Mouse (Mus musculus) C2C12 (cell line): ENCODE results near the gene Arhgap31. TPM values are rescaled to one million over a fixed set of nuclear protein-coding genes. Genes with fewer than 3 reads are reported as not detected.

Source experiments
- H3K27me3 ChIP-seq: one replicate; pipeline ENCODE4 v1.6.1; 2011; ENCODE audit not compliant: control insufficient read depth, insufficient read depth, insufficient read length
- H3K36me3 ChIP-seq: one replicate; pipeline ENCODE4 v1.6.1; 2011; ENCODE audit not compliant: control insufficient read depth, insufficient read depth
- H3K4me3 ChIP-seq: one replicate; pipeline ENCODE4 v1.5.1; 2011; ENCODE audit warnings: mild to moderate bottlenecking, control low read depth; ENCODE audit not compliant: poor library complexity, insufficient read depth, severe bottlenecking
- H3K79me2 ChIP-seq: one replicate; pipeline ENCODE4 v1.6.1; 2011; ENCODE audit not compliant: control insufficient read depth, insufficient read depth
- H3K79me3 ChIP-seq: one replicate; pipeline ENCODE4 v1.6.1; 2011; ENCODE audit warnings: low read depth, control low read depth
- H3ac ChIP-seq: one replicate; pipeline ENCODE3; 2011; ENCODE audit warnings: low read depth; ENCODE audit not compliant: control insufficient read depth, insufficient read length
- CEBPB ChIP-seq: IDR thresholded peaks from one replicate; pipeline ENCODE4 v1.6.1; 2011; ENCODE audit warnings: low read depth, mild to moderate bottlenecking, control low read depth, moderate library complexity
- CTCF ChIP-seq: IDR thresholded peaks from one replicate; pipeline ENCODE4 v1.5.1; 2011; ENCODE audit not compliant: control insufficient read depth, insufficient read depth, insufficient read length
- FOSL1 ChIP-seq: IDR thresholded peaks from one replicate; pipeline ENCODE4 v1.8.0; 2011; ENCODE audit warnings: mild to moderate bottlenecking, low read length; ENCODE audit not compliant: poor library complexity, insufficient read depth, severe bottlenecking
- MAX ChIP-seq: IDR thresholded peaks from one replicate; pipeline ENCODE4 v1.6.1; 2011; ENCODE audit warnings: mild to moderate bottlenecking, control low read depth
- MYOD1 ChIP-seq: IDR thresholded peaks from one replicate; pipeline ENCODE4 v1.6.1; 2011; ENCODE audit warnings: low read depth; ENCODE audit not compliant: control insufficient read depth, insufficient read length
- MYOG ChIP-seq: IDR thresholded peaks from one replicate; pipeline ENCODE4 v1.6.1; 2011; ENCODE audit not compliant: control insufficient read depth, insufficient read length; ENCODE audit errors: extremely low read depth
- USF1 ChIP-seq: IDR thresholded peaks from one replicate; pipeline ENCODE4 v1.6.1; 2011; ENCODE audit warnings: low read depth, mild to moderate bottlenecking, control low read depth, moderate library complexity
- polyA plus RNA-seq: library from polyadenylated mRNA; unstranded; fragments of >200 nt; fragmentation: generic; extraction: Trizol; gene quantifications from one replicate; pipeline ENCODE4 v1.2.1, GENCODE M21; 2012; ENCODE audit warnings: missing spikeins

Gene Arhgap31
- polyA plus RNA-seq, 1 experiment = 15.7 TPM

DNA sequence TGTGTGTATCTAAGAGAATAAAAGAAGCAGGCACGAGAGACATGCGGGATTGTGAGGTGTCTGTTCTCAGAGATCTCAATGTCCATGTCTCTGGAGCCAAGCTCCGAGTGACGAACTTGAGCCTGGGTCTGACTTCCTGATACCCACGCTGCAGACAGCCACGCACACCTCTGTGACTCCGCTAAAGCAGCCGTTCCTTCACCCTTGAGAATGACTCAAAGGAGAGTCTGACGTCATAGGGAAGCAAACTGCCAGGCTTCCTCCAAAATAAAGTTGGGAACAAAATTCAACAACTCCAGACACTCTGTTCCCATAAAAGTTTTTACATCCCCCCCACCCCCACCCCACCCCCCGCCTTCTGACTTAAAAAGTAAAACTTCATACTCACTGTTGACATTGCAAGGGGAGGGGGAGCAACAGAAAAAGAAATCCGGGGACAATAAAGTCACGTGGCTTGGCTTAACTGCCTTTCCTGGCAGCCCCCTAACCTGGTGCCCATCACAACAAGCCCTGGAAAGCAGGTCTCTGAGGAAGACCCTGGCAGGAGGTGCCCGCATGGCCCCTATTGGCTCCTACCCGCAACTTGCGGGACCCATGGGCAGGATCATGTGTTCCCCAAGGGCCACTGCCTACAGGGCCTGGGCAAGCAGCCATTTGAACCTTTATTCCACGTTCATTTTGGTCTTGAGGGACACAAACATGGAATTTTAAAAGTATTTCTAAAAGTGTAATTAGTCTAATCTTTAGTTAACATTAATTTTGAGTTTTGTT lies 12.5 kb downstream of the Arhgap31 start:
- Histone ChIP-seq H3K79me2 (peaks cover 97% of the 10 kb centered on the region), H3ac (no peak overlapping the region), H3K79me3 (peaks cover 53% of the 10 kb centered on the region), H3K27me3 (no peaks in the 10 kb centered on the region), H3K4me3 (no peak overlapping the region), H3K36me3 (peaks cover 16% of the 10 kb centered on the region)
- no peak for TF ChIP-seq CEBPB
- TF ChIP-seq USF1 = no peak
- TF ChIP-seq FOSL1 = no peak
- no peak for TF ChIP-seq MYOG
- no peak for TF ChIP-seq MYOD1
- TF ChIP-seq MAX = no peak

- Histone ChIP-seq H3K4me3 (no peak overlapping the region), H3ac (no peak overlapping the region), H3K36me3 (peaks cover 25% of the 10 kb centered on the region), H3K27me3 (no peaks in the 10 kb centered on the region), H3K79me3 (peaks cover 53% of the 10 kb centered on the region), H3K79me2 (peaks cover 87% of the 10 kb centered on the region)
- TF ChIP-seq MYOD1 (no peak), CEBPB (no peak), MAX (no peak), MYOG (no peak), CTCF (no peak), USF1 (no peak), FOSL1 (no peak)
Observed at GRCm38 (mm10) chr16:38697611-38698010, 15.5 kb downstream of the Arhgap31 start.

GRCm38 (mm10) chr16:38695557-38695956 lies 17.5 kb downstream of the Arhgap31 start:
- Histone ChIP-seq H3K79me3 (peaks cover 50% of the 10 kb centered on the region), H3K79me2 (peaks cover 86% of the 10 kb centered on the region), H3K27me3 (no peaks in the 10 kb centered on the region), H3ac (no peak overlapping the region), H3K4me3 (no peak overlapping the region), H3K36me3 (peaks cover 31% of the 10 kb centered on the region)
- TF ChIP-seq MAX = no peak
- no peak for TF ChIP-seq MYOD1

GRCm38 (mm10) chr16:38694906-38695540 lies 18.1 kb downstream of the Arhgap31 start:
- Histone ChIP-seq H3K4me3 (no peak overlapping the region), H3K79me3 (peaks cover 50% of the 10 kb centered on the region), H3ac (no peak overlapping the region), H3K27me3 (no peaks in the 10 kb centered on the region), H3K36me3 (peaks cover 35% of the 10 kb centered on the region), H3K79me2 (peaks cover 86% of the 10 kb centered on the region)
- peak; percentile 54 for TF ChIP-seq FOSL1
- TF ChIP-seq CTCF = no peak
- TF ChIP-seq USF1 = peak; percentile 98
- no peak for TF ChIP-seq MYOG
- peak; percentile 14 for TF ChIP-seq MAX
- TF ChIP-seq CEBPB = peak; percentile 87
- peak; percentile 31 for TF ChIP-seq MYOD1

- peaks cover 40% of the 10 kb centered on the region for H3K79me3 ChIP-seq
- H3K79me2 ChIP-seq = peaks cover 65% of the 10 kb centered on the region
- no peaks in the 10 kb centered on the region for H3K27me3 ChIP-seq
- no peak overlapping the region for H3ac ChIP-seq
- no peak for TF ChIP-seq MAX
- TF ChIP-seq MYOG = no peak
- no peak for TF ChIP-seq MYOD1
- no peak for TF ChIP-seq FOSL1
- no peak for TF ChIP-seq USF1
- TF ChIP-seq CEBPB = no peak
- no peak for TF ChIP-seq CTCF
- peaks cover 31% of the 10 kb centered on the region for H3K36me3 ChIP-seq
- no peak overlapping the region for H3K4me3 ChIP-seq
Observed at GRCm38 (mm10) chr16:38690501-38690900, 22.6 kb downstream of the Arhgap31 start.

DNA sequence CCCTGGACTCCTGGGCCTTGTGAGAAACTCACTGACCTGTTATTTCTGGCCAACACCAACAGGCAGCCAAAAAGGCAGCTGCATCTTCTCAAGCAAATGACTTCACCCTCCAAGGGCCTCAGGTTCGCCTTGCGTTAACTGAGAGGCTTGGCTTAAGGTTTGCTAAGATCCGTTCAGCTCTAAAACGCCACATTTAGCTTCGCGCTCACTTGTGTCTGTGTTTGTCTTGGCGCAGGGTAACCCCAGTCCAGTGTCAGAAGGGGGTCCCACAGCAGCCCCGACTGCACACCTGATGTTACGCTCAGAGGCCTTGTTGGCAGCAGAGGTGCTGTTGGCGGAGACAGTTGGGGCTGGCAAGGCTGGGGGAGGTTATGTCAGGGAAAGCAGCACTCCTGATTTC lies 23.3 kb downstream of the Arhgap31 start:
- Histone ChIP-seq H3K4me3 (no peak overlapping the region), H3ac (no peak overlapping the region), H3K36me3 (peaks cover 31% of the 10 kb centered on the region), H3K79me2 (peaks cover 65% of the 10 kb centered on the region), H3K79me3 (peaks cover 42% of the 10 kb centered on the region), H3K27me3 (no peaks in the 10 kb centered on the region)
- TF ChIP-seq MYOD1 = no peak
- TF ChIP-seq FOSL1 = no peak
- no peak for TF ChIP-seq MYOG
- no peak for TF ChIP-seq CEBPB
- TF ChIP-seq CTCF = no peak
